Mouse (Mus musculus) embryonic facial prominence, embryonic 11.5 days (tissue): ENCODE results near the gene Dhx30. TPM values are rescaled to one million over a fixed set of nuclear protein-coding genes. Genes with fewer than 3 reads are reported as not detected.
A peak's percentile ranks its signal among the peaks of the same experiment; 100 is the strongest.

Experiments used
- ATAC-seq: fragments of 200-750 bp; cut with Nextera tagmentation; replicated peaks from 2 replicates; pipeline ENCODE4 v1.8.0; 2017; ENCODE audit warnings: low read depth; ENCODE audit not compliant: insufficient number of reproducible peaks, low FRiP score, low TSS enrichment
- DNase-seq: peaks from one replicate; pipeline ENCODE4 v3.0.0-alpha.2; 2015; ENCODE audit warnings: low spot score
- H3K27ac ChIP-seq: fragments of 300-500 bp; sonication (generic); replicated peaks from 2 replicates; pipeline ENCODE4 v1.5.1; 2014; ENCODE audit warnings: mild to moderate bottlenecking, low read depth, low read length, control low read depth
- H3K27me3 ChIP-seq: fragments of 300-500 bp; sonication (generic); 2 replicates; pipeline ENCODE4 v1.6.1; 2014; ENCODE audit warnings: mild to moderate bottlenecking, low read length, moderate library complexity, mixed read lengths; ENCODE audit not compliant: control insufficient read depth, insufficient read depth
- H3K36me3 ChIP-seq: fragments of 300-500 bp; sonication (generic); replicated peaks from 2 replicates; pipeline ENCODE4 v1.6.1; 2014; ENCODE audit warnings: low read depth, mild to moderate bottlenecking, low read length, moderate library complexity, mixed read lengths; ENCODE audit not compliant: control insufficient read depth, insufficient read depth
- H3K4me1 ChIP-seq: fragments of 300-500 bp; sonication (generic); 2 replicates; pipeline ENCODE4 v1.6.1; 2014; ENCODE audit warnings: low read length, mixed read lengths; ENCODE audit not compliant: control insufficient read depth, insufficient read depth
- H3K4me2 ChIP-seq: fragments of 300-500 bp; sonication (generic); 2 replicates; pipeline ENCODE4 v1.6.1; 2014; ENCODE audit warnings: low read depth, mild to moderate bottlenecking, control low read depth, low read length, moderate library complexity
- H3K4me3 ChIP-seq: fragments of 300-500 bp; sonication (generic); 2 replicates; pipeline ENCODE4 v1.5.1; 2014; ENCODE audit warnings: low read depth, low read length, control low read depth
- H3K9ac ChIP-seq: fragments of 300-500 bp; sonication (generic); replicated peaks from 2 replicates; pipeline ENCODE4 v1.6.1; 2014; ENCODE audit warnings: mild to moderate bottlenecking, control low read depth, low read length
- H3K9me3 ChIP-seq: fragments of 300-500 bp; sonication (generic); replicated peaks from 2 replicates; pipeline ENCODE4 v1.6.1; 2016; ENCODE audit warnings: mild to moderate bottlenecking, low read length, inconsistent platforms, mixed read lengths; ENCODE audit not compliant: control insufficient read depth
- WGBS: fragments of 180-500 bp; shearing (Covaris S2); extraction: QIAGEN DNeasy Blood & Tissue Kit; methylation state at CpG from one replicate; pipeline ENCODE4 v1.1.7; 2014; 5-methylcytosine and 5-hydroxymethylcytosine counted together
- polyA plus RNA-seq: library from polyadenylated mRNA; unstranded; fragments of >200 nt; fragmentation: Nextera tagmentation; extraction: Ambion mirVana; gene quantifications from 2 replicates; pipeline ENCODE4 v1.2.1, GENCODE M21; 2014

The Dhx30 gene
- polyA plus RNA-seq, 1 experiment from 2014 or later, result 171 TPM

DNA sequence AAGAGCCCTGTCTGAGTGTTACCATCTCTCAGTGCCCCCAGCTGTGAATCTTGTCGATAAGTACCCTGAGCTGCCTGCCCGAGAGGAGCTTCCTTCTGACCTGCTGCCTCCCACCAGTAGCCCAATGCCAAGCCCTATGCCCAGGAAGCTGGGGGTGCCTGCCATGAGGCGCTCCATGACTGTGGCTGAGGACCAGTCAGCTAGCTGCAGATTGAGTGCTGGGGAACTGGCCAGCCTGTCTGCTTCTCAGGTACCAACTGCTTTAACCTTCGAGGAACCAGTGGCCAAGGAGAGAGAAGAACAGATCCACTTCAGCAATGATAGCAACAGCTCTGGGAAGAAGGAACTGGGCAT, 64.7 kb downstream of the Dhx30 start:
- WGBS, result 67% methylated on average over 4 of the region's 4 CpGs
- H3K4me2 ChIP-seq, result no peak overlapping the region
- no peaks in the 10 kb centered on the region for H3K9me3 ChIP-seq
- H3K9ac ChIP-seq, result no peak overlapping the region
- no peak overlapping the region for H3K27ac ChIP-seq
- no peak for DNase-seq
- ATAC-seq, result no peak
- H3K27me3 ChIP-seq, result no peaks in the 10 kb centered on the region
- no peaks in the 10 kb centered on the region for H3K4me1 ChIP-seq
- H3K4me3 ChIP-seq, result no peak overlapping the region
- no peaks in the 10 kb centered on the region for H3K36me3 ChIP-seq

GRCm38 (mm10) chr9:110051869-110052661, 65.6 kb downstream of the Dhx30 start:
- no peaks in the 10 kb centered on the region for H3K36me3 ChIP-seq
- DNase-seq (peak; percentile 12), ATAC-seq (no peak)
- H3K9me3 ChIP-seq, result no peaks in the 10 kb centered on the region
- H3K27me3 ChIP-seq, result no peaks in the 10 kb centered on the region
- H3K9ac ChIP-seq, result peak overlapping the region; percentile 43
- H3K4me1 ChIP-seq, result no peaks in the 10 kb centered on the region
- H3K27ac ChIP-seq, result no peak overlapping the region
- H3K4me3 ChIP-seq, result 0 out of 2 replicates have a peak overlapping the region, but pooled peaks have one; percentile 5
- H3K4me2 ChIP-seq, result peak overlapping the region; percentile 21; the same call in 1 of the 2 replicates
- 31% methylated on average over 23 of the region's 23 CpGs for whole genome bisulfite sequencing

DNA sequence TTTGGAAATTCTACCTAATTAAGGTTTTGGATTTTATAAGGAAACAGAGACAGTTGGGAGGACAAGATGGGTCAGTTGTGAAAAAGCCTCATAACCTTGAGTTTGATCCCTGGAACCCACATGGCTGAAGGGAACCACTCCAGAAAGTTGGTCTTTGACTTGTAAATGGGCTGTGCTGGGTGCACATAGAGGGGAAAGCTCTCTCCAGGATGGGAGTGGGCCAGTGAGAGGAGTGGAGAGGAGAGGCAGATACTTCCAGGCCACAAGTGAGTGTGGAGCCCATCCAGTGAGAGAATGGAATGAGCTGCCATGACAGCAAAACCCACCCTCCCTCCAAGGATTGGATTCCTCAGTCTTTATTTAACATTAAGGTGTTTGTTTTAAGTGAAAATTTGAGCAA, 66.4 kb downstream of the Dhx30 start:
- Histone ChIP-seq H3K36me3 (no peaks in the 10 kb centered on the region), H3K4me3 (no peak overlapping the region), H3K27me3 (no peaks in the 10 kb centered on the region), H3K4me2 (no peak overlapping the region), H3K9ac (no peak overlapping the region), H3K9me3 (no peaks in the 10 kb centered on the region), H3K4me1 (no peaks in the 10 kb centered on the region), H3K27ac (no peak overlapping the region)
- ATAC-seq, result no peak
- DNase-seq, result no peak

DNA sequence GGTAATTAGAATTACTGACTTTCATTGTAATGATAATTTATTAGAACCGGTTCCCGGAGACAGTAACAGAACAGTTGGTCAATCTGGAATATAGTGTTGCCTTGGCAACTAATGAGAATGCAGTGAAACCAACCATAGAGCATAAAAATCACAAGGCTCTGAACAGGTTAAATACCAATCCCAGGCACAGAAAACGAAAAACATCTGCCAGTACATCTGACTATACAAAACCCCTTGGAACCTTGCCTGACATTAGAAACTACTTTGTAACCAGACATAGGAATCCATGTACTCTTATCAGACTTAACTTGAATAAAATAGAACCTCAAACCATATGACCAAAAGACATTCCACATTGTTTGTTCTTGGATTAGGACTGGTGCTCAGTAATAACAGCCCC, 69.8 kb downstream of the Dhx30 start:
- Histone ChIP-seq H3K36me3 (no peaks in the 10 kb centered on the region), H3K4me2 (no peak overlapping the region), H3K9ac (no peak overlapping the region), H3K27me3 (no peaks in the 10 kb centered on the region), H3K4me3 (no peak overlapping the region), H3K4me1 (no peaks in the 10 kb centered on the region), H3K9me3 (no peaks in the 10 kb centered on the region), H3K27ac (no peak overlapping the region)
- DNase-seq (peak; percentile 59), ATAC-seq (no peak)
- WGBS, result 53% methylated on average over 3 of the region's 3 CpGs

GRCm38 (mm10) chr9:110047260-110047659, 70.4 kb downstream of the Dhx30 start:
- H3K9ac ChIP-seq, result no peak overlapping the region
- no peak overlapping the region for H3K27ac ChIP-seq
- H3K27me3 ChIP-seq, result no peaks in the 10 kb centered on the region
- no peak overlapping the region for H3K4me3 ChIP-seq
- DNase-seq (no peak), ATAC-seq (no peak)
- no peaks in the 10 kb centered on the region for H3K9me3 ChIP-seq
- H3K36me3 ChIP-seq, result no peaks in the 10 kb centered on the region
- no peak overlapping the region for H3K4me2 ChIP-seq
- H3K4me1 ChIP-seq, result no peaks in the 10 kb centered on the region

DNA sequence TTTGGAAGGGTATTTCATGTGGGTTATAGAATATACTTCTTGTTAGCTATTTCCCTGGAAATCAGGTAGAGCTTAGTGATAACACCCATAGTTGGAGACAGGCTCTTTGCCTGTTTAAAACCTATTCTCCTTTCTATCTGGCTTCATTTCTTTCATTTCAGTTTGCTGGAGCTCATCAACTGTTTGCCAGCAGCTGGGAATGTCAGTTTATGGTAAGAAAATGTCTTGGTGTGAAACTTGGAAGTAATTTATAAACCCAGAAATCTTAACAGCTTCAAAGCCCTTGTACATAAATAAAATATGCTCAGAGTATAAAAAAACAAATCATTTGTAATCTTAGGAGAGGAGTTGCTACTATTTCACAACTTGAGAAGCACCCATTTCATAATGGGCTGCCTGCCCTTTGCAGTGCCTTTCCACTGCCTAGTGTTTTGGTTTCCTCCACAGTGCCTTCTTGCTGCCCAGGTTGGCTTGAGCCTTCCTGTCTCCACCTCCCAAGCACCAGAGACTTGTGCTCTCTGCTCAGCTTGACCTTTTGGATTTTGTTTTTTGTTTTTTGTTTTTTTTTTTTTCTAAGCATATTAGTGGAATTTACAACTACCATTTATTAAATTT, 71.8 kb downstream of the Dhx30 start:
- Histone ChIP-seq H3K36me3 (no peaks in the 10 kb centered on the region), H3K4me3 (no peak overlapping the region), H3K4me2 (no peak overlapping the region), H3K9me3 (no peaks in the 10 kb centered on the region), H3K9ac (no peak overlapping the region), H3K4me1 (no peaks in the 10 kb centered on the region), H3K27ac (no peak overlapping the region), H3K27me3 (no peaks in the 10 kb centered on the region)
- ATAC-seq, result no peak
- DNase-seq, result no peak

DNA sequence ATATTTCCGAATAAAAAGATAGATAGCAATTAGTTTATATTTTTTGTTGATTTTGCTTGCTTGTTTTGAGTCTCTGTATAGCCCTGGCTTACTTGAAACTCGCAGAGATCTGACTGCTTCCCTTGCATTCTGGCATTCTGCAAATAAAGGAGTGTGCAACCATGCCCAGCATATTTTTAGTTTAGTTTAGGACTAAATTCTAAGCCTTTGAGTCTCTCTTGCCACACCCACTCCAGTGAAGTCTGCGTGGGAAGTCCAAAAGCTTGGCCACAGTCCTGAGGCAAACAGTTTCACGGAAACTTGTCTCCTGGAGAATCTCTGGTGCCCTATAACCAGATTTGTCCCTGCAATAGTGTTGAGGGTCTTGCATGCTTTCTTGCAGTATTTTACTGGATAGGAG, 73.3 kb downstream of the Dhx30 start:
- Histone ChIP-seq H3K9ac (no peak overlapping the region), H3K4me1 (no peaks in the 10 kb centered on the region), H3K4me3 (no peak overlapping the region), H3K9me3 (no peaks in the 10 kb centered on the region), H3K27ac (no peak overlapping the region), H3K36me3 (no peaks in the 10 kb centered on the region), H3K27me3 (no peaks in the 10 kb centered on the region), H3K4me2 (no peak overlapping the region)
- ATAC-seq (no peak), DNase-seq (no peak)
- WGBS, result 95% methylated on average over 4 of the region's 4 CpGs

GRCm38 (mm10) chr9:110038485-110038884, 79.1 kb downstream of the Dhx30 start:
- ATAC-seq, result no peak
- Histone ChIP-seq H3K9ac (no peak overlapping the region), H3K36me3 (no peaks in the 10 kb centered on the region; the same call in 1 of the 2 replicates), H3K4me3 (no peak overlapping the region), H3K9me3 (no peaks in the 10 kb centered on the region), H3K4me1 (no peaks in the 10 kb centered on the region), H3K4me2 (no peak overlapping the region), H3K27ac (no peak overlapping the region), H3K27me3 (no peaks in the 10 kb centered on the region)
- 93% methylated on average over 2 of the region's 2 CpGs for WGBS
- DNase-seq, result no peak
